ENCODE assay signal across 8 mouse cellular contexts in the genomic region with DNA sequence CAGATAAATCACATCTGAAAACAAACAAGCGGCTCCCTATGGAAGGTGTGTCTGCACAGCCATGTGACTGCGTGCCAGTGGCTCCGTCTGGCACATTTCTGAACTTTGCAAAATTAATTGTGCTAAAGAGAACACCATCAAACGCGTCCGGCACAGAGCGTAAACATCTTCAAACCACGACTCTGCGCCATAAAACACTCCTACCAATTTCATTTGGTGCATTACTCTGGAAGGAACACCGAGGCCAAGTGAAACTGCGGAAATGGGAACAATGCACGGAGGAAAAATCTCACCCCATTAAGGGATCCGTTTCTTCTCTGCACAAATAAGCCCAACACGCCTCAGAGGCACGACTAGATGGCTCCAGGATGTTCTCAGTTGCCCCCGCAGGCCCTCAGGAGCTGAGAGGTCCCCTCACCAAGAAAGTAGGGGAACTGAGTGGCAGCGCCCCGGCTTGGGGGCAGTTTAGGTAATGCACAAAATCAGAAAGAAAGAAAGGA. TPM values are rescaled to one million over a fixed set of nuclear protein-coding genes. Genes with fewer than 3 reads are reported as not detected.
DNase-seq lines count a peak whose midpoint lies in the region; ATAC-seq and TF ChIP-seq lines count a peak whose summit lies in the region.

No protein-coding gene starts in this region.

- peak; percentile 53 for DNase-seq in adrenal gland, postnatal 10 days
- DNase-seq in adrenal gland, adult (ENCODE audit: inconsistent age in 2 of 2, low spot score in 1 of 2) = no peak
- DNase-seq in thymus, adult 2 months = no peak
- no peak for DNase-seq in thymus, adult 18-20 months
- DNase-seq in intestine, embryonic 14.5 days (ENCODE audit: low spot score) = peak; percentile 67
- DNase-seq in lung, embryonic 14.5 days = peak; percentile 71
- DNase-seq in thymus, postnatal 36 days = no peak

- H3K4me3 ChIP-seq in thymus, adult 2 months (ENCODE audit: control insufficient read depth, insufficient read depth, low read length) = peak overlapping the region; percentile 64
- H3K4me3 ChIP-seq in intestine, embryonic 14.5 days (ENCODE audit: low read depth, low read length) = peak overlapping the region; percentile 67
- H3K4me3 ChIP-seq in lung, embryonic 14.5 days (ENCODE audit: low read depth, low read length) = peak overlapping the region; percentile 82
- peak overlapping the region; percentile 84 for H3K4me3 ChIP-seq in testis, adult 2 months (ENCODE audit: control insufficient read depth, low read depth, low read length)

- no peak for ATAC-seq in intestine, embryonic 14.5 days (replicated peaks; ENCODE audit: low FRiP score, low TSS enrichment, low read depth)
- ATAC-seq in lung, embryonic 14.5 days (ENCODE audit: insufficient read depth) = no peak

- peak overlapping the region; percentile 61 for H3K9ac ChIP-seq in intestine, embryonic 14.5 days (ENCODE audit: low read length)
- H3K9ac ChIP-seq in lung, embryonic 14.5 days = peak overlapping the region; percentile 79

- no peaks in the 10 kb centered on the region for H3K36me3 ChIP-seq in thymus, adult 2 months (ENCODE audit: control insufficient read depth, insufficient read depth, low read length)
- H3K36me3 ChIP-seq in intestine, embryonic 14.5 days (ENCODE audit: control insufficient read depth, insufficient read depth, low read length) = no peaks in the 10 kb centered on the region
- H3K36me3 ChIP-seq in lung, embryonic 14.5 days (ENCODE audit: insufficient read depth) = 0 out of 2 replicates have a peak, but pooled peaks cover 3% of the 10 kb centered on the region
- no peaks in the 10 kb centered on the region for H3K36me3 ChIP-seq in testis, adult 2 months (ENCODE audit: control insufficient read depth, insufficient read depth, low read length)

- H3K9me3 ChIP-seq in intestine, embryonic 14.5 days (ENCODE audit: control insufficient read depth, low read length) = no peaks in the 10 kb centered on the region
- no peaks in the 10 kb centered on the region for H3K9me3 ChIP-seq in lung, embryonic 14.5 days (ENCODE audit: low read depth, low read length)

- H3K27ac ChIP-seq in thymus, adult 2 months (ENCODE audit: control insufficient read depth, insufficient read depth, low read length) = no peak overlapping the region
- H3K27ac ChIP-seq in intestine, embryonic 14.5 days (ENCODE audit: low read depth) = peak overlapping the region; percentile 79
- peak overlapping the region; percentile 85 for H3K27ac ChIP-seq in lung, embryonic 14.5 days (ENCODE audit: low read depth)
- peak overlapping the region; percentile 89 for H3K27ac ChIP-seq in testis, adult 2 months (ENCODE audit: control insufficient read depth, insufficient read depth, low read depth, low read length)

- H3K27me3 ChIP-seq in thymus, adult 2 months (ENCODE audit: control insufficient read depth, insufficient read depth, low read length) = peaks cover 8% of the 10 kb centered on the region; the same call in 1 of the 2 replicates
- H3K27me3 ChIP-seq in intestine, embryonic 14.5 days (replicated peaks; ENCODE audit: control insufficient read depth, insufficient read depth, low read length) = no peaks in the 10 kb centered on the region
- H3K27me3 ChIP-seq in lung, embryonic 14.5 days (ENCODE audit: insufficient read depth, low read length) = no peaks in the 10 kb centered on the region
- H3K27me3 ChIP-seq in testis, adult 2 months (ENCODE audit: control insufficient read depth, insufficient read depth, low read length) = no peaks in the 10 kb centered on the region

- peak overlapping the region; percentile 92 for H3K4me2 ChIP-seq in intestine, embryonic 14.5 days (ENCODE audit: low read length)
- H3K4me2 ChIP-seq in lung, embryonic 14.5 days = peak overlapping the region; percentile 78

- peaks cover 7% of the 10 kb centered on the region; the same call in 1 of the 2 replicates for H3K4me1 ChIP-seq in thymus, adult 2 months (replicated peaks; ENCODE audit: control insufficient read depth, insufficient read depth, low read length)
- H3K4me1 ChIP-seq in intestine, embryonic 14.5 days (replicated peaks; ENCODE audit: control insufficient read depth, insufficient read depth, low read length) = peaks cover 18% of the 10 kb centered on the region
- peaks cover 13% of the 10 kb centered on the region for H3K4me1 ChIP-seq in lung, embryonic 14.5 days (ENCODE audit: insufficient read depth)
- H3K4me1 ChIP-seq in testis, adult 2 months (ENCODE audit: control insufficient read depth, insufficient read depth, low read length) = peaks cover 13% of the 10 kb centered on the region

- TF ChIP-seq POLR2A in thymus, adult 2 months (IDR thresholded peaks at IDR 0.05; ENCODE audit: control insufficient read depth, extremely low read depth, insufficient read depth, low read length, poor library complexity) = no peak
- no peak for TF ChIP-seq POLR2A in testis, adult 2 months (IDR thresholded peaks at IDR 0.05; ENCODE audit: control insufficient read depth, low read depth, low read length)

- TF ChIP-seq CTCF in thymus, adult 2 months (IDR thresholded peaks at IDR 0.05; ENCODE audit: borderline replicate concordance, control insufficient read depth, extremely low read depth, insufficient read depth, low read length, poor library complexity) = no peak
- TF ChIP-seq CTCF in lung, embryonic 14.5 days (IDR thresholded peaks at IDR 0.05; ENCODE audit: low read depth) = no peak
- no peak for TF ChIP-seq CTCF in testis, adult 2 months (IDR thresholded peaks at IDR 0.05; ENCODE audit: control insufficient read depth, insufficient read depth, insufficient replicate concordance, low read depth, low read length)

- WGBS in thymus, adult 2 months = 8% methylated on average over 18 of the region's 18 CpGs
- WGBS in intestine, embryonic 14.5 days = 1% methylated on average over 18 of the region's 18 CpGs
- under 1% methylated on average over 18 of the region's 18 CpGs for WGBS in lung, embryonic 14.5 days

RNA-seq across cellular contexts. Expression of gene Lifr, which starts 38.3 kb away (rescaled TPM):
- total RNA-seq in adrenal gland, postnatal 10 days (2021) = 10 to 100 TPM; 69.5 to 75.8 TPM
- 39.2 and 44.4 TPM in 2 replicates for polyA plus RNA-seq in thymus, adult 2 months (2012; rRNA removed)
- 24.1 and 29.3 TPM in 2 replicates for polyA plus RNA-seq in intestine, embryonic 14.5 days (2014; fragmentation: Nextera tagmentation; extraction: Ambion mirVana)
- polyA plus RNA-seq in lung, embryonic 14.5 days (2014; fragmentation: Nextera tagmentation; extraction: Ambion mirVana) = 30.5 and 31.0 TPM in 2 replicates
- 7.6 and 8.8 TPM in 2 replicates for polyA plus RNA-seq in testis, adult 2 months (2012; rRNA removed)

Comparison
In these comparisons a context has a peak if more than half of its experiments do, and no peak if none do; other contexts are left out.
1. DNase-seq: peak in adrenal gland, postnatal 10 days (single experiment), intestine, embryonic 14.5 days (single experiment) and lung, embryonic 14.5 days (single experiment); none in adrenal gland, adult (0 of 2), thymus, adult 2 months (single experiment), thymus, adult 18-20 months (0 of 2) and thymus, postnatal 36 days (0 of 2).
2. Peak in every context shown above with its lines, with median percentiles within 50 percentile points of each other: H3K4me3 ChIP-seq.